Mouse (Mus musculus): ENCODE results near the gene C1qtnf2.

The C1qtnf2 gene

GRCm38 (mm10) chr11:43531619-43532018 lies 57.5 kb downstream of the C1qtnf2 start:
- peak; percentile 60 for DNase-seq (ENCODE audit: low read depth, low spot score)

- no peak for DNase-seq (ENCODE audit: low read depth, low spot score)
These were observed 63.0 kb downstream of the C1qtnf2 start for GRCm38 (mm10) chr11:43537074-43537473.

- no peak for DNase-seq (ENCODE audit: low read depth, low spot score)
These were observed 65.8 kb downstream of the C1qtnf2 start for GRCm38 (mm10) chr11:43539863-43540262.

All from R1 (cell line).